In the genomic region with DNA sequence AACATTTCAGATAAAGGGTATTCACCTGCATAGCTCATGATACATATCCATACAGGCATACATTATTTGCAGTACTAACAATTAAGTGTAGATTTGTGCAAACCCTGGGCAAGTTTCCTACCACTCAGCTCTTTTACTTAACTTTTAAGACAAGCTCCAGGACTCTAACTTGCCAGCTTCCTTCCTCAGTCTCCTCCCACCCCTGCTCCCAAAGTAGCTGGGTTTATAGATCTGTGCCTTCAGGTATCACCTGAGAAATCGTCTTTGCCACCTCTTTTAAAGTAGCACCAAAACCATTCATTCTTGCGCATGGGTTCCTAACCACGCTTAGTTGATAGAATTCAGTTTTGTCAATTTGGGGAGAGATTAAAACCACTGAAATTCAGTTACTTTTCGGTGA, we compare ENCODE assay signal across 8 mouse cellular contexts. TPM values are rescaled to one million over a fixed set of nuclear protein-coding genes. Genes with fewer than 3 reads are reported as not detected.
A peak's percentile ranks its signal among the peaks of the same experiment; 100 is the strongest.
DNase-seq lines count a peak whose midpoint lies in the region; ATAC-seq and TF ChIP-seq lines count a peak whose summit lies in the region.

No protein-coding gene starts in this region.

- peak overlapping the region; percentile 16 for H3K4me3 ChIP-seq in lung, embryonic 16.5 days (ENCODE audit: low read length)
- H3K4me3 ChIP-seq in embryonic facial prominence, embryonic 14.5 days (ENCODE audit: low read depth, low read length), result peak overlapping the region; percentile 97
- H3K4me3 ChIP-seq in limb, embryonic 12.5 days (replicated peaks), result peak overlapping the region; percentile 96
- peak overlapping the region; percentile 96 for H3K4me3 ChIP-seq in stomach, embryonic 14.5 days (ENCODE audit: low read depth, low read length)
- no peak overlapping the region for H3K4me3 ChIP-seq in thymus, adult 2 months (ENCODE audit: control insufficient read depth, insufficient read depth, low read length)

- H3K27me3 ChIP-seq in lung, embryonic 16.5 days (ENCODE audit: control insufficient read depth, insufficient read depth, low read depth, low read length), result no peaks in the 10 kb centered on the region
- no peaks in the 10 kb centered on the region for H3K27me3 ChIP-seq in embryonic facial prominence, embryonic 14.5 days (replicated peaks; ENCODE audit: control insufficient read depth, insufficient read depth, low read length)
- H3K27me3 ChIP-seq in limb, embryonic 12.5 days, result no peaks in the 10 kb centered on the region
- no peaks in the 10 kb centered on the region for H3K27me3 ChIP-seq in stomach, embryonic 14.5 days (ENCODE audit: control insufficient read depth, insufficient read depth, low read length)
- H3K27me3 ChIP-seq in thymus, adult 2 months (ENCODE audit: control insufficient read depth, insufficient read depth, low read length), result no peaks in the 10 kb centered on the region

- WGBS in lung, embryonic 16.5 days, result 41% methylated on average over 4 of the region's 4 CpGs
- WGBS in embryonic facial prominence, embryonic 14.5 days, result 53% methylated on average over 4 of the region's 4 CpGs
- 55% methylated on average over 4 of the region's 4 CpGs for WGBS in limb, embryonic 12.5 days
- WGBS in stomach, embryonic 14.5 days, result 48% methylated on average over 4 of the region's 4 CpGs
- WGBS in thymus, adult 2 months, result 13% methylated on average over 4 of the region's 4 CpGs

- no peak for TF ChIP-seq POLR2A in thymus, adult 2 months (IDR thresholded peaks at IDR 0.05; ENCODE audit: control insufficient read depth, extremely low read depth, insufficient read depth, low read length, poor library complexity)

- no peak for ATAC-seq in lung, embryonic 16.5 days (ENCODE audit: low read depth)
- no peak for ATAC-seq in embryonic facial prominence, embryonic 14.5 days (ENCODE audit: low read depth)
- ATAC-seq in limb, embryonic 12.5 days (ENCODE audit: insufficient number of reproducible peaks, insufficient read depth, low FRiP score, low TSS enrichment, low read depth), result no peak
- no peak for ATAC-seq in stomach, embryonic 14.5 days (ENCODE audit: insufficient number of reproducible peaks, insufficient read depth, low FRiP score, low read depth)

- TF ChIP-seq CTCF in thymus, adult 2 months (IDR thresholded peaks at IDR 0.05; ENCODE audit: borderline replicate concordance, control insufficient read depth, extremely low read depth, insufficient read depth, low read length, poor library complexity), result no peak

- H3K36me3 ChIP-seq in lung, embryonic 16.5 days (ENCODE audit: control insufficient read depth, insufficient read depth, low read length), result no peaks in the 10 kb centered on the region
- no peaks in the 10 kb centered on the region for H3K36me3 ChIP-seq in embryonic facial prominence, embryonic 14.5 days (ENCODE audit: control insufficient read depth, insufficient read depth, low read length)
- H3K36me3 ChIP-seq in limb, embryonic 12.5 days, result no peaks in the 10 kb centered on the region
- H3K36me3 ChIP-seq in stomach, embryonic 14.5 days (ENCODE audit: control insufficient read depth, insufficient read depth, low read length), result no peaks in the 10 kb centered on the region
- no peaks in the 10 kb centered on the region for H3K36me3 ChIP-seq in thymus, adult 2 months (ENCODE audit: control insufficient read depth, insufficient read depth, low read length)

- peak overlapping the region; percentile 41; the same call in 1 of the 2 replicates for H3K27ac ChIP-seq in lung, embryonic 16.5 days (ENCODE audit: low read length)
- H3K27ac ChIP-seq in embryonic facial prominence, embryonic 14.5 days (replicated peaks; ENCODE audit: low read depth, low read length), result peak overlapping the region; percentile 100; the same call in 1 of the 2 replicates
- H3K27ac ChIP-seq in limb, embryonic 12.5 days, result peak overlapping the region; percentile 54; the same call in 1 of the 2 replicates
- no peak overlapping the region; the same call in 1 of the 2 replicates for H3K27ac ChIP-seq in stomach, embryonic 14.5 days (ENCODE audit: low read length)
- no peak overlapping the region for H3K27ac ChIP-seq in thymus, adult 2 months (ENCODE audit: control insufficient read depth, insufficient read depth, low read length)

- H3K4me2 ChIP-seq in lung, embryonic 16.5 days (ENCODE audit: low read depth, low read length), result peak overlapping the region; percentile 46
- H3K4me2 ChIP-seq in embryonic facial prominence, embryonic 14.5 days (ENCODE audit: low read depth, low read length), result peak overlapping the region; percentile 64
- H3K4me2 ChIP-seq in limb, embryonic 12.5 days, result peak overlapping the region; percentile 69
- H3K4me2 ChIP-seq in stomach, embryonic 14.5 days (replicated peaks; ENCODE audit: low read depth, low read length), result peak overlapping the region; percentile 65

- DNase-seq in lung, postnatal 14 days, result no peak
- DNase-seq in embryonic facial prominence, embryonic 14.5 days (ENCODE audit: low spot score), result no peak
- no peak for DNase-seq in thymus, adult 2 months
- DNase-seq in urinary bladder, adult 2 months (ENCODE audit: low spot score), result no peak
- DNase-seq in right cerebral cortex, postnatal 25 days, result no peak

- peak overlapping the region; percentile 39; the same call in 1 of the 2 replicates for H3K9ac ChIP-seq in lung, embryonic 16.5 days (ENCODE audit: low read length)
- H3K9ac ChIP-seq in embryonic facial prominence, embryonic 14.5 days (ENCODE audit: low read depth, low read length), result peak overlapping the region; percentile 100; the same call in 1 of the 2 replicates
- H3K9ac ChIP-seq in limb, embryonic 12.5 days (replicated peaks), result no peak overlapping the region
- 0 out of 2 replicates have a peak overlapping the region, but pooled peaks have one; percentile 25 for H3K9ac ChIP-seq in stomach, embryonic 14.5 days (replicated peaks; ENCODE audit: low read depth, low read length)

- H3K9me3 ChIP-seq in lung, embryonic 16.5 days (ENCODE audit: control insufficient read depth, low read length), result no peaks in the 10 kb centered on the region
- H3K9me3 ChIP-seq in embryonic facial prominence, embryonic 14.5 days (ENCODE audit: control insufficient read depth, low read length), result no peaks in the 10 kb centered on the region
- no peaks in the 10 kb centered on the region for H3K9me3 ChIP-seq in limb, embryonic 12.5 days
- no peaks in the 10 kb centered on the region for H3K9me3 ChIP-seq in stomach, embryonic 14.5 days (ENCODE audit: control insufficient read depth, low read depth, low read length)

- peaks cover 12% of the 10 kb centered on the region for H3K4me1 ChIP-seq in lung, embryonic 16.5 days (replicated peaks; ENCODE audit: control insufficient read depth, insufficient read depth, low read length)
- peaks cover 23% of the 10 kb centered on the region for H3K4me1 ChIP-seq in embryonic facial prominence, embryonic 14.5 days (ENCODE audit: control insufficient read depth, insufficient read depth, low read length)
- H3K4me1 ChIP-seq in limb, embryonic 12.5 days (replicated peaks), result peaks cover 25% of the 10 kb centered on the region
- H3K4me1 ChIP-seq in stomach, embryonic 14.5 days (ENCODE audit: control insufficient read depth, insufficient read depth, low read length), result peaks cover 12% of the 10 kb centered on the region; the same call in 1 of the 2 replicates
- no peaks in the 10 kb centered on the region for H3K4me1 ChIP-seq in thymus, adult 2 months (replicated peaks; ENCODE audit: control insufficient read depth, insufficient read depth, low read length)

RNA-seq across cellular contexts. Expression of gene Slc39a10, which starts 41.1 kb away (rescaled TPM):
- 37.8 and 39.7 TPM in 2 replicates for polyA plus RNA-seq in lung, embryonic 16.5 days (2015; fragmentation: Nextera tagmentation; extraction: Ambion mirVana)
- 49.9 and 54.6 TPM in 2 replicates for polyA plus RNA-seq in embryonic facial prominence, embryonic 14.5 days (2014; fragmentation: Nextera tagmentation; extraction: Ambion mirVana)
- 58.5 and 59.6 TPM in 2 replicates for polyA plus RNA-seq in limb, embryonic 12.5 days (2016; fragmentation: Nextera tagmentation; extraction: Ambion mirVana)
- 73.1 and 80.5 TPM in 2 replicates for polyA plus RNA-seq in stomach, embryonic 14.5 days (2014; fragmentation: Nextera tagmentation; extraction: Ambion mirVana)
- 9.1 and 10.1 TPM in 2 replicates for polyA plus RNA-seq in thymus, adult 2 months (2012; rRNA removed)
- 16.0 and 17.1 TPM in 2 replicates for polyA plus RNA-seq in urinary bladder, adult 2 months (2012; rRNA removed)

Comparison
In these comparisons a context has a peak if more than half of its experiments do, and no peak if none do; other contexts are left out.
1. H3K27ac ChIP-seq: peak in lung, embryonic 16.5 days (single experiment), embryonic facial prominence, embryonic 14.5 days (single experiment) and limb, embryonic 12.5 days (single experiment); none in stomach, embryonic 14.5 days (single experiment) and thymus, adult 2 months (single experiment).
2. Peak in every context shown above with its lines, with median percentiles within 50 percentile points of each other: H3K4me2 ChIP-seq.